Mouse (Mus musculus) embryonic facial prominence, embryonic 13.5 days (tissue): Measurements from ENCODE around the gene Nr0b2. TPM values are rescaled to one million over a fixed set of nuclear protein-coding genes. Genes with fewer than 3 reads are reported as not detected.

ENCODE experiments used
- ATAC-seq: fragments of 200-750 bp; cut with Nextera tagmentation; 2 replicates; pipeline ENCODE4 v1.8.0; 2017; ENCODE audit warnings: low read depth; ENCODE audit not compliant: insufficient number of reproducible peaks, insufficient read depth, low FRiP score, low TSS enrichment
- H3K27ac ChIP-seq: fragments of 300-500 bp; sonication (generic); 2 replicates; pipeline ENCODE4 v1.5.1; 2015; ENCODE audit warnings: moderate library complexity, mild to moderate bottlenecking, inconsistent platforms
- H3K27me3 ChIP-seq: fragments of 300-500 bp; sonication (generic); 2 replicates; pipeline ENCODE4 v1.6.1; 2015; ENCODE audit warnings: mild to moderate bottlenecking, inconsistent platforms
- H3K36me3 ChIP-seq: fragments of 300-500 bp; sonication (generic); 2 replicates; pipeline ENCODE4 v1.6.1; 2015; ENCODE audit warnings: mild to moderate bottlenecking, inconsistent platforms
- H3K4me1 ChIP-seq: fragments of 300-500 bp; sonication (generic); 2 replicates; pipeline ENCODE4 v1.6.1; 2015; ENCODE audit warnings: inconsistent platforms
- H3K4me2 ChIP-seq: fragments of 300-500 bp; sonication (generic); 2 replicates; pipeline ENCODE4 v1.6.1; 2015; ENCODE audit warnings: moderate library complexity, mild to moderate bottlenecking, inconsistent platforms
- H3K4me3 ChIP-seq: fragments of 300-500 bp; sonication (generic); 2 replicates; pipeline ENCODE4 v1.5.1; 2015; ENCODE audit warnings: mild to moderate bottlenecking, inconsistent platforms
- H3K9ac ChIP-seq: fragments of 300-500 bp; sonication (generic); 2 replicates; pipeline ENCODE4 v1.6.1; 2015; ENCODE audit warnings: mild to moderate bottlenecking, inconsistent platforms
- H3K9me3 ChIP-seq: fragments of 300-500 bp; sonication (generic); 2 replicates; pipeline ENCODE4 v1.6.1; 2016; ENCODE audit warnings: inconsistent platforms
- WGBS: fragments of 180-500 bp; shearing (Covaris S2); methylation state at CpG from one replicate; pipeline ENCODE4 v1.1.7; 2015; ENCODE audit warnings: mixed read lengths; 5-methylcytosine and 5-hydroxymethylcytosine counted together
- polyA plus RNA-seq: library from polyadenylated mRNA; unstranded; fragments of >200 nt; fragmentation: Nextera tagmentation; extraction: Ambion mirVana; gene quantifications from 2 replicates; pipeline ENCODE4 v1.2.1, GENCODE M21; 2015

Nr0b2 gene
- polyA plus RNA-seq, 1 experiment from 2014 or later = not detected

GRCm38 (mm10) chr4:133567251-133567650 lies 14.1 kb downstream of the Nr0b2 start:
- Histone ChIP-seq H3K9ac (no peak overlapping the region), H3K9me3 (no peaks in the 10 kb centered on the region), H3K4me1 (no peaks in the 10 kb centered on the region), H3K27ac (no peak overlapping the region), H3K27me3 (no peaks in the 10 kb centered on the region), H3K4me2 (no peak overlapping the region), H3K36me3 (no peaks in the 10 kb centered on the region), H3K4me3 (no peak overlapping the region)
- ATAC-seq = no peak
- WGBS = 26% methylated on average over 8 of the region's 8 CpGs

- ATAC-seq = no peak
- H3K4me2 ChIP-seq = no peak overlapping the region
- no peaks in the 10 kb centered on the region for H3K9me3 ChIP-seq
- H3K36me3 ChIP-seq = no peaks in the 10 kb centered on the region
- H3K4me1 ChIP-seq = no peaks in the 10 kb centered on the region
- H3K4me3 ChIP-seq = no peak overlapping the region
- H3K9ac ChIP-seq = no peak overlapping the region
- no peaks in the 10 kb centered on the region for H3K27me3 ChIP-seq
- no peak overlapping the region for H3K27ac ChIP-seq
- WGBS = 78% methylated on average over 10 of the region's 10 CpGs
Observed at GRCm38 (mm10) chr4:133569291-133570065, 16.3 kb downstream of the Nr0b2 start.

GRCm38 (mm10) chr4:133570066-133570466 lies 16.9 kb downstream of the Nr0b2 start:
- no peak overlapping the region for H3K9ac ChIP-seq
- WGBS = 58% methylated on average over 10 of the region's 10 CpGs
- H3K4me3 ChIP-seq = no peak overlapping the region
- H3K9me3 ChIP-seq = no peaks in the 10 kb centered on the region
- H3K27ac ChIP-seq = no peak overlapping the region
- H3K27me3 ChIP-seq = no peaks in the 10 kb centered on the region
- no peaks in the 10 kb centered on the region for H3K36me3 ChIP-seq
- no peak for ATAC-seq
- no peak overlapping the region for H3K4me2 ChIP-seq
- H3K4me1 ChIP-seq = no peaks in the 10 kb centered on the region; the same call in 1 of the 2 replicates

GRCm38 (mm10) chr4:133574070-133574842 lies 21.1 kb downstream of the Nr0b2 start, which contains the start of gene Gpatch3:
Gpatch3 (plus strand) TSS chr4:133574745.
- 7% methylated on average over 44 of the region's 44 CpGs for WGBS
- peak within 1 kb of the TSS; percentile 85 for H3K27ac ChIP-seq
- H3K36me3 ChIP-seq = peaks cover 14% of the 10 kb centered on the region
- H3K27me3 ChIP-seq = no peaks in the 10 kb centered on the region
- peak; percentile 81 for ATAC-seq
- H3K9me3 ChIP-seq = no peaks in the 10 kb centered on the region
- peak within 1 kb of the TSS; percentile 93 for H3K9ac ChIP-seq
- peak within 1 kb of the TSS; percentile 88 for H3K4me2 ChIP-seq
- peaks cover 9% of the 10 kb centered on the region for H3K4me1 ChIP-seq
- H3K4me3 ChIP-seq = peak within 1 kb of the TSS; percentile 95

- ATAC-seq = peak; percentile 27; the same call in 1 of the 2 replicates
- H3K4me1 ChIP-seq = peaks cover 9% of the 10 kb centered on the region
- H3K4me3 ChIP-seq = peak overlapping the region; percentile 95
- peaks cover 19% of the 10 kb centered on the region for H3K36me3 ChIP-seq
- no peaks in the 10 kb centered on the region for H3K27me3 ChIP-seq
- H3K9ac ChIP-seq = peak overlapping the region; percentile 93
- H3K9me3 ChIP-seq = no peaks in the 10 kb centered on the region
- H3K4me2 ChIP-seq = peak overlapping the region; percentile 88
- H3K27ac ChIP-seq = no peak overlapping the region
- WGBS = under 1% methylated on average over 41 of the region's 41 CpGs
Observed at GRCm38 (mm10) chr4:133574843-133575202, 21.6 kb downstream of the Nr0b2 start.

- WGBS = 73% methylated on average over 12 of the region's 12 CpGs
- Histone ChIP-seq H3K27ac (no peak overlapping the region), H3K9ac (no peak overlapping the region), H3K9me3 (no peaks in the 10 kb centered on the region), H3K36me3 (peaks cover 46% of the 10 kb centered on the region), H3K27me3 (no peaks in the 10 kb centered on the region), H3K4me2 (no peak overlapping the region), H3K4me1 (peaks cover 9% of the 10 kb centered on the region), H3K4me3 (no peak overlapping the region)
- ATAC-seq = no peak
Observed at GRCm38 (mm10) chr4:133577983-133578382, 24.8 kb downstream of the Nr0b2 start.

GRCm38 (mm10) chr4:133583690-133584058 lies 30.5 kb downstream of the Nr0b2 start:
- 58% methylated on average over 6 of the region's 6 CpGs for WGBS
- peaks cover 15% of the 10 kb centered on the region for H3K4me1 ChIP-seq
- H3K27me3 ChIP-seq = no peaks in the 10 kb centered on the region
- H3K4me3 ChIP-seq = peak overlapping the region; percentile 74
- peak overlapping the region; percentile 89 for H3K9ac ChIP-seq
- H3K4me2 ChIP-seq = peak overlapping the region; percentile 100
- peaks cover 66% of the 10 kb centered on the region for H3K36me3 ChIP-seq
- peak overlapping the region; percentile 87 for H3K27ac ChIP-seq
- ATAC-seq = no peak
- no peaks in the 10 kb centered on the region for H3K9me3 ChIP-seq

GRCm38 (mm10) chr4:133584059-133584951 lies 31.1 kb downstream of the Nr0b2 start, which contains the start of gene Gpn2:
Gpn2 (plus strand) TSS chr4:133584362.
- Histone ChIP-seq H3K9ac (peak within 1 kb of the TSS; percentile 89), H3K27me3 (no peaks in the 10 kb centered on the region), H3K36me3 (peaks cover 66% of the 10 kb centered on the region), H3K4me1 (peaks cover 15% of the 10 kb centered on the region), H3K27ac (peak within 1 kb of the TSS; percentile 87), H3K4me2 (peak within 1 kb of the TSS; percentile 100), H3K4me3 (peak within 1 kb of the TSS; percentile 74), H3K9me3 (no peaks in the 10 kb centered on the region)
- 2% methylated on average over 65 of the region's 65 CpGs for WGBS
- peak; percentile 17; the same call in 1 of the 2 replicates for ATAC-seq

GRCm38 (mm10) chr4:133592570-133592969 lies 39.4 kb downstream of the Nr0b2 start:
- 30% methylated on average over 7 of the region's 7 CpGs for WGBS

GRCm38 (mm10) chr4:133595538-133595937 lies 42.4 kb downstream of the Nr0b2 start:
- no peak overlapping the region for H3K4me3 ChIP-seq
- no peak overlapping the region for H3K4me2 ChIP-seq
- H3K36me3 ChIP-seq = peaks cover 22% of the 10 kb centered on the region
- H3K27ac ChIP-seq = peak overlapping the region; percentile 44; the same call in 1 of the 2 replicates
- H3K9me3 ChIP-seq = no peaks in the 10 kb centered on the region
- 55% methylated on average over 7 of the region's 7 CpGs for WGBS
- ATAC-seq = no peak
- H3K4me1 ChIP-seq = peaks cover 14% of the 10 kb centered on the region
- peaks cover 27% of the 10 kb centered on the region for H3K27me3 ChIP-seq
- 0 out of 2 replicates have a peak overlapping the region, but pooled peaks have one; percentile 27 for H3K9ac ChIP-seq

More at GRCm38 (mm10) chr4:133592570-133592969, 39.4 kb downstream of the Nr0b2 start:
- Histone ChIP-seq H3K4me3 (no peak overlapping the region), H3K36me3 (peaks cover 52% of the 10 kb centered on the region), H3K9me3 (no peaks in the 10 kb centered on the region), H3K4me2 (no peak overlapping the region), H3K27me3 (no peaks in the 10 kb centered on the region), H3K4me1 (no peaks in the 10 kb centered on the region), H3K9ac (no peak overlapping the region), H3K27ac (no peak overlapping the region)
- ATAC-seq = no peak

GRCm38 (mm10) chr4:133596084-133596483 lies 42.9 kb downstream of the Nr0b2 start:
- H3K9ac ChIP-seq = no peak overlapping the region
- H3K4me1 ChIP-seq = peaks cover 14% of the 10 kb centered on the region
- H3K4me3 ChIP-seq = no peak overlapping the region
- H3K9me3 ChIP-seq = no peaks in the 10 kb centered on the region
- ATAC-seq = no peak
- no peak overlapping the region for H3K27ac ChIP-seq
- H3K27me3 ChIP-seq = peaks cover 32% of the 10 kb centered on the region
- peaks cover 16% of the 10 kb centered on the region for H3K36me3 ChIP-seq
- 77% methylated on average over 6 of the region's 6 CpGs for WGBS
- no peak overlapping the region for H3K4me2 ChIP-seq
